Comparison of ENCODE assay signal across 15 mouse cellular contexts in the genomic region with DNA sequence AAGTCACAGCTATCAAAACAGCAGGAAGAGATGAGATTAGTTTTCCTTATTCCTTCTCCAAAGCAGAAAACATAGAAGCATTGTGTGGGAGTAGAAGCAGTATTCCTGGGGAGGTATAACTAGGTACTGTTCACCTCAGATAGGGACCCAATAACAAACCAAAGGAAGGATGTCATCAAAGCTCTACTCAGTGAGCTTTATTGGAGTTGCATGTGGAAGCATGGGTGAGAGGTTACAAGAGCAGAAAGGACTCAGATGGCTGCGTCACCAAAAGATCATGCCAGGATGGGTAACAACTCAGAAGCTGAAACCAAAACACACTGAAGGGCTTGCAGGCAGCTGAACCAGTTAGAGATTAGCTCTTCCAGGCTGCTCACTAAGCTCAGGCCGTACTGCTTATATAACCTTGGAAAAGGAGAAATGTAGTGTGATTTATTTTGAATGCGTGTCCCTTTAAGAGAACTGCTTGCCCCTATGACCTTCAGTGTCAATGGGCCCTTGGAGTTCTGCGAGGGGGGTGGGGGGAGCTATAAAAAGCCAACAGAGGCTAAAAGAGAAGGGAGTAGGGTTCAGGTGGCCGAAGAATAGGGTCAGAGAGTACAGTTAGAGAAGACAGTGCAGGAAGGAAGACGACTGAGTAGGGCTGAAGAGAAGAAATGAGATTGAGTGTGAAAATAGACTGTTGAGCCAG. TPM values are rescaled to one million over a fixed set of nuclear protein-coding genes. Genes with fewer than 3 reads are reported as not detected.
DNase-seq lines count a peak whose midpoint lies in the region; ATAC-seq and TF ChIP-seq lines count a peak whose summit lies in the region.
"Had no signal": no experiment of that assay in that cellular context is flagged by ENCODE, and none has a peak within 500 bp of the region (broad histone marks: within the 10 kb centered on the region; RNA-seq: fewer than 3 reads in every experiment).

No protein-coding gene starts in this region.

- WGBS in heart, embryonic 10.5 days, result 42% methylated on average over 6 of the region's 6 CpGs
- WGBS in limb, embryonic 14.5 days, result 51% methylated on average over 6 of the region's 6 CpGs
- WGBS in limb, embryonic 10.5 days, result 52% methylated on average over 6 of the region's 6 CpGs
- WGBS in heart, embryonic 14.5 days, result 26% methylated on average over 6 of the region's 6 CpGs
- WGBS in heart, postnatal 0 days, result 24% methylated on average over 6 of the region's 6 CpGs

- H3K4me3 ChIP-seq in heart, embryonic 10.5 days, result peak overlapping the region; percentile 23; the same call in 1 of the 2 replicates
- no peak overlapping the region for H3K4me3 ChIP-seq in limb, embryonic 14.5 days (replicated peaks; ENCODE audit: low read length)
- no peak overlapping the region for H3K4me3 ChIP-seq in limb, embryonic 10.5 days
- no peak overlapping the region for H3K4me3 ChIP-seq in heart, embryonic 14.5 days (ENCODE audit: control insufficient read depth in 1 of 2, insufficient read depth in 1 of 2, low read depth in 1 of 2, low read length in 2 of 2)
- no peak overlapping the region for H3K4me3 ChIP-seq in heart, postnatal 0 days (ENCODE audit: low read depth, low read length)
- H3K4me3 ChIP-seq: hindbrain, embryonic 10.5 days had no signal

- H3K27me3 ChIP-seq in heart, embryonic 10.5 days (ENCODE audit: insufficient read depth, poor library complexity, severe bottlenecking), result no peaks in the 10 kb centered on the region
- H3K27me3 ChIP-seq in limb, embryonic 14.5 days (ENCODE audit: control insufficient read depth, insufficient read depth, low read length), result no peaks in the 10 kb centered on the region
- no peaks in the 10 kb centered on the region for H3K27me3 ChIP-seq in limb, embryonic 10.5 days (ENCODE audit: low read depth, poor library complexity, severe bottlenecking)
- no peaks in the 10 kb centered on the region for H3K27me3 ChIP-seq in heart, embryonic 14.5 days (ENCODE audit: control insufficient read depth, insufficient read depth, low read length)
- no peaks in the 10 kb centered on the region for H3K27me3 ChIP-seq in heart, postnatal 0 days (ENCODE audit: control insufficient read depth, insufficient read depth, low read length)

- TF ChIP-seq CTCF in heart, postnatal 0 days (IDR thresholded peaks at IDR 0.05; ENCODE audit: low read depth), result no peak

- no peak for TF ChIP-seq EP300 in heart, postnatal 0 days (IDR thresholded peaks at IDR 0.05; ENCODE audit: low read depth)

- no peak overlapping the region for H3K9ac ChIP-seq in limb, embryonic 14.5 days (ENCODE audit: low read depth, low read length, severe bottlenecking)
- 0 out of 2 replicates have a peak overlapping the region, but pooled peaks have one; percentile 9 for H3K9ac ChIP-seq in heart, embryonic 14.5 days (ENCODE audit: low read length)
- H3K9ac ChIP-seq in heart, postnatal 0 days (replicated peaks; ENCODE audit: low read depth, low read length), result no peak overlapping the region

- H3K36me3 ChIP-seq in heart, embryonic 10.5 days, result peaks cover 41% of the 10 kb centered on the region
- H3K36me3 ChIP-seq in limb, embryonic 14.5 days (ENCODE audit: control insufficient read depth, insufficient read depth, low read length), result peaks cover 37% of the 10 kb centered on the region
- H3K36me3 ChIP-seq in limb, embryonic 10.5 days, result peaks cover 46% of the 10 kb centered on the region
- H3K36me3 ChIP-seq in heart, embryonic 14.5 days (ENCODE audit: control insufficient read depth, insufficient read depth, low read length), result peaks cover 40% of the 10 kb centered on the region
- peaks cover 36% of the 10 kb centered on the region for H3K36me3 ChIP-seq in heart, postnatal 0 days (replicated peaks; ENCODE audit: control insufficient read depth, insufficient read depth, low read length)

- peaks cover 8% of the 10 kb centered on the region; the same call in 1 of the 2 replicates for H3K4me1 ChIP-seq in heart, embryonic 10.5 days
- no peaks in the 10 kb centered on the region for H3K4me1 ChIP-seq in limb, embryonic 14.5 days (ENCODE audit: control insufficient read depth, insufficient read depth, low read length)
- H3K4me1 ChIP-seq in limb, embryonic 10.5 days, result 0 out of 2 replicates have a peak, but pooled peaks cover 6% of the 10 kb centered on the region
- H3K4me1 ChIP-seq in heart, embryonic 14.5 days (ENCODE audit: control insufficient read depth in 2 of 2, insufficient read depth in 2 of 2, low read length in 2 of 2), result peaks cover 0 to 3% of the 10 kb centered on the region in 2 experiments; a peak in 3 of 4 replicates
- 0 out of 2 replicates have a peak, but pooled peaks cover 4% of the 10 kb centered on the region for H3K4me1 ChIP-seq in heart, postnatal 0 days (ENCODE audit: control insufficient read depth, insufficient read depth)

- ATAC-seq in limb, embryonic 14.5 days (ENCODE audit: low FRiP score, low read depth), result peak; percentile 34; the same call in 1 of the 2 replicates
- no peak for ATAC-seq in heart, embryonic 14.5 days (ENCODE audit: insufficient number of reproducible peaks, insufficient read depth, low FRiP score, low read depth)
- ATAC-seq in heart, postnatal 0 days (ENCODE audit: insufficient read depth, low read depth), result peak; percentile 83
- ATAC-seq: CD4-positive, CD25-positive, alpha-beta regulatory T cell, adult 4 months; forebrain, embryonic 14.5 days; inflammation-experienced regulatory T-cells, adult 6 months; midbrain, embryonic 16.5 days had no signal

- H3K9me3 ChIP-seq in heart, embryonic 10.5 days, result peaks cover 4% of the 10 kb centered on the region; the same call in 1 of the 2 replicates
- H3K9me3 ChIP-seq in limb, embryonic 14.5 days (ENCODE audit: control insufficient read depth, low read length), result no peaks in the 10 kb centered on the region
- H3K9me3 ChIP-seq in limb, embryonic 10.5 days (replicated peaks), result no peaks in the 10 kb centered on the region
- peaks cover 15% of the 10 kb centered on the region for H3K9me3 ChIP-seq in heart, embryonic 14.5 days (ENCODE audit: control insufficient read depth, low read length)
- peaks cover 15% of the 10 kb centered on the region; the same call in 1 of the 2 replicates for H3K9me3 ChIP-seq in heart, postnatal 0 days (replicated peaks; ENCODE audit: control insufficient read depth, low read length)

- DNase-seq in heart, embryonic 10.5 days (ENCODE audit: low spot score), result no peak
- DNase-seq in heart, adult 8-10 months (ENCODE audit: low spot score), result no peak
- no peak for DNase-seq in limb, embryonic 14.5 days (ENCODE audit: low spot score)
- no peak for DNase-seq in limb, embryonic 10.5 days (ENCODE audit: low spot score)
- peak; percentile 52 for DNase-seq in heart, postnatal 0 days (ENCODE audit: low spot score)
- DNase-seq in cerebellum, adult 18-20 months, result no peak
- DNase-seq: cerebellum, postnatal 10 days; layer of hippocampus, postnatal 36 days; left cerebral cortex, postnatal 4 days had no signal

- no peak for TF ChIP-seq POLR2A in limb, embryonic 14.5 days (IDR thresholded peaks at IDR 0.05; ENCODE audit: borderline replicate concordance, extremely low read depth, insufficient read depth, insufficient read length)

- peak overlapping the region; percentile 83 for H3K27ac ChIP-seq in heart, embryonic 10.5 days
- no peak overlapping the region for H3K27ac ChIP-seq in limb, embryonic 14.5 days (replicated peaks; ENCODE audit: low read depth, low read length)
- no peak overlapping the region for H3K27ac ChIP-seq in limb, embryonic 10.5 days
- H3K27ac ChIP-seq in heart, embryonic 14.5 days (replicated peaks in 1 of 2; ENCODE audit: control insufficient read depth in 1 of 2, insufficient read depth in 1 of 2, low read depth in 2 of 2, low read length in 2 of 2), result peak overlapping the region; percentile 74 to 82
- H3K27ac ChIP-seq in heart, postnatal 0 days (ENCODE audit: low read depth), result peak overlapping the region; percentile 86
- H3K27ac ChIP-seq: hindbrain, embryonic 10.5 days had no signal

- no peak overlapping the region for H3K4me2 ChIP-seq in limb, embryonic 14.5 days (replicated peaks; ENCODE audit: low read depth, low read length, severe bottlenecking)
- H3K4me2 ChIP-seq in heart, embryonic 14.5 days (ENCODE audit: low read length), result peak overlapping the region; percentile 20; the same call in 1 of the 2 replicates
- no peak overlapping the region for H3K4me2 ChIP-seq in heart, postnatal 0 days (ENCODE audit: low read depth, low read length)

RNA-seq across cellular contexts. Expression of gene Zfp383, which starts 9.5 kb away (rescaled TPM):
- polyA plus RNA-seq in heart, embryonic 10.5 days (2016; fragmentation: Nextera tagmentation; extraction: Ambion mirVana), result 2.1 and 3.7 TPM in 2 replicates
- 1 to 10 TPM; 3.8 to 9.5 (median 6.4) TPM for total RNA-seq in heart, adult 8-10 months (2022)
- 13.8 and 13.9 TPM in 2 replicates for polyA plus RNA-seq in limb, embryonic 14.5 days (2012; rRNA removed)
- polyA plus RNA-seq in limb, embryonic 14.5 days (2014; fragmentation: Nextera tagmentation; extraction: Ambion mirVana), result 9.5 and 10.5 TPM in 2 replicates
- 3.4 and 4.7 TPM in 2 replicates for polyA plus RNA-seq in limb, embryonic 10.5 days (2016; fragmentation: Nextera tagmentation; extraction: Ambion mirVana)
- 4.1 and 4.2 TPM in 2 replicates for polyA plus RNA-seq in heart, embryonic 14.5 days (2014; fragmentation: Nextera tagmentation; extraction: Ambion mirVana)
- total RNA-seq in heart, postnatal 0 days (2014; rRNA removed; ENCODE audit: low replicate concordance), result 2.5 and 5.3 TPM in 2 replicates
- polyA plus RNA-seq in heart, postnatal 0 days (2015; fragmentation: Nextera tagmentation; extraction: Ambion mirVana), result 2.5 and 3.0 TPM in 2 replicates

RNA-seq across cellular contexts. Expression of gene Zfp27, which starts 11.1 kb away (rescaled TPM):
- 8.2 and 9.5 TPM in 2 replicates for polyA plus RNA-seq in heart, embryonic 10.5 days (2016; fragmentation: Nextera tagmentation; extraction: Ambion mirVana)
- total RNA-seq in heart, adult 8-10 months (2022), result 1 to 10 TPM; 8.4 to 9.3 (median 8.6) TPM
- 10.1 and 11.9 TPM in 2 replicates for polyA plus RNA-seq in limb, embryonic 14.5 days (2012; rRNA removed)
- 13.6 and 14.4 TPM in 2 replicates for polyA plus RNA-seq in limb, embryonic 14.5 days (2014; fragmentation: Nextera tagmentation; extraction: Ambion mirVana)
- 10.4 and 11.9 TPM in 2 replicates for polyA plus RNA-seq in limb, embryonic 10.5 days (2016; fragmentation: Nextera tagmentation; extraction: Ambion mirVana)
- 8.7 and 9.2 TPM in 2 replicates for polyA plus RNA-seq in heart, embryonic 14.5 days (2014; fragmentation: Nextera tagmentation; extraction: Ambion mirVana)
- 7.5 and 12.8 TPM in 2 replicates for total RNA-seq in heart, postnatal 0 days (2014; rRNA removed; ENCODE audit: low replicate concordance)
- 6.5 and 7.7 TPM in 2 replicates for polyA plus RNA-seq in heart, postnatal 0 days (2015; fragmentation: Nextera tagmentation; extraction: Ambion mirVana)

RNA-seq across cellular contexts. Expression of gene Zfp74, which starts 36.4 kb away (rescaled TPM):
- polyA plus RNA-seq in heart, embryonic 10.5 days (2016; fragmentation: Nextera tagmentation; extraction: Ambion mirVana), result 10.3 and 10.9 TPM in 2 replicates
- total RNA-seq in heart, adult 8-10 months (2022), result 1 to 10 TPM; 5.8 to 6.5 (median 6.0) TPM
- polyA plus RNA-seq in limb, embryonic 14.5 days (2012; rRNA removed), result 8.1 and 11.0 TPM in 2 replicates
- 10.5 and 13.7 TPM in 2 replicates for polyA plus RNA-seq in limb, embryonic 14.5 days (2014; fragmentation: Nextera tagmentation; extraction: Ambion mirVana)
- polyA plus RNA-seq in limb, embryonic 10.5 days (2016; fragmentation: Nextera tagmentation; extraction: Ambion mirVana), result 11.5 and 15.9 TPM in 2 replicates
- polyA plus RNA-seq in heart, embryonic 14.5 days (2014; fragmentation: Nextera tagmentation; extraction: Ambion mirVana), result 8.0 and 8.6 TPM in 2 replicates
- total RNA-seq in heart, postnatal 0 days (2014; rRNA removed; ENCODE audit: low replicate concordance), result 2.0 and 3.2 TPM in 2 replicates
- 5.4 and 5.5 TPM in 2 replicates for polyA plus RNA-seq in heart, postnatal 0 days (2015; fragmentation: Nextera tagmentation; extraction: Ambion mirVana)

RNA-seq across cellular contexts. Expression of gene Zfp420, which starts 57.7 kb away (rescaled TPM):
- 3.7 and 6.3 TPM in 2 replicates for polyA plus RNA-seq in heart, embryonic 10.5 days (2016; fragmentation: Nextera tagmentation; extraction: Ambion mirVana)
- 1 to 10 TPM; 3.0 to 4.0 (median 3.8) TPM for total RNA-seq in heart, adult 8-10 months (2022)
- 11.8 and 13.2 TPM in 2 replicates for polyA plus RNA-seq in limb, embryonic 14.5 days (2012; rRNA removed)
- polyA plus RNA-seq in limb, embryonic 14.5 days (2014; fragmentation: Nextera tagmentation; extraction: Ambion mirVana), result 8.0 and 9.0 TPM in 2 replicates
- 7.2 and 10.6 TPM in 2 replicates for polyA plus RNA-seq in limb, embryonic 10.5 days (2016; fragmentation: Nextera tagmentation; extraction: Ambion mirVana)
- polyA plus RNA-seq in heart, embryonic 14.5 days (2014; fragmentation: Nextera tagmentation; extraction: Ambion mirVana), result 3.8 and 4.0 TPM in 2 replicates
- total RNA-seq in heart, postnatal 0 days (2014; rRNA removed; ENCODE audit: low replicate concordance), result 0.70 and 0.80 TPM in 2 replicates
- 2.2 and 2.5 TPM in 2 replicates for polyA plus RNA-seq in heart, postnatal 0 days (2015; fragmentation: Nextera tagmentation; extraction: Ambion mirVana)

Comparison
In these comparisons a context has a peak if more than half of its experiments do, and no peak if none do; other contexts are left out.
1. H3K27ac ChIP-seq: peak in heart, embryonic 10.5 days (single experiment), heart, embryonic 14.5 days (2 of 2) and heart, postnatal 0 days (single experiment); none in limb, embryonic 14.5 days (single experiment) and limb, embryonic 10.5 days (single experiment).